Mouse (Mus musculus): Measurements from ENCODE around the gene Olfr1225. TPM values are rescaled to one million over a fixed set of nuclear protein-coding genes. Genes with fewer than 3 reads are reported as not detected.

The Olfr1225 gene
- total and polyA plus RNA-seq, 3 experiments, result 0.16 TPM; not detected in 2

- Histone ChIP-seq H3K4me1 (ENCODE audit: insufficient read depth, low read depth, low read length) (no peaks in the 10 kb centered on the region), H3K27me3 (ENCODE audit: insufficient read depth, low read length) (no peaks in the 10 kb centered on the region), H3K9me3 (replicated peaks) (no peaks in the 10 kb centered on the region), H3K4me3 (ENCODE audit: low read depth, low read length) (no peak within 1 kb of the TSS), H3K36me3 (replicated peaks) (no peaks in the 10 kb centered on the region)
- no peak for DNase-seq (ENCODE audit: low spot score)
- TF ChIP-seq GATA1 (IDR thresholded peaks at IDR 0.05; ENCODE audit: borderline replicate concordance, low read length) (no peak), GATA2 (IDR thresholded peaks at IDR 0.05; ENCODE audit: borderline replicate concordance, low read depth, low read length) (no peak), POLR2AphosphoS5 (IDR thresholded peaks at IDR 0.05; ENCODE audit: insufficient replicate concordance, low read depth, low read length) (no peak), CTCF (IDR thresholded peaks at IDR 0.05; ENCODE audit: low read depth, low read length) (no peak), TAL1 (conservative IDR thresholded peaks at IDR 0.05; ENCODE audit: low read depth, low read length) (no peak)
- no peak for ATAC-seq (ENCODE audit: extremely low read depth, insufficient number of reproducible peaks, low FRiP score, poor library complexity, severe bottlenecking)
Observed at GRCm38 (mm10) chr2:89132954-89133353, 41.5 kb downstream of the Olfr1225 start, which contains the start of gene Olfr1222. Gene Olfr1222 (minus strand): TSS chr2:89133054.

Other genes with a start within 250 kb of the Olfr1225 start
Only the 20 nearest of the 24 such genes appear.
- not detected in 2 replicates for gene Gm13762, start 194.4 kb downstream of the Olfr1225 start, total RNA-seq (2014; fragmentation: Nextera tagmentation)
- 0.17 TPM in 1 of 2 replicates, not detected in the other for gene Gm13762, start 194.4 kb downstream of the Olfr1225 start, total RNA-seq (2017)
- not detected in 2 replicates for gene Gm13762, start 194.4 kb downstream of the Olfr1225 start, polyA plus RNA-seq (2012)
- gene Olfr1214, start 182.0 kb downstream of the Olfr1225 start, total RNA-seq (2014; fragmentation: Nextera tagmentation), result not detected in 2 replicates
- gene Olfr1214, start 182.0 kb downstream of the Olfr1225 start, total RNA-seq (2017), result 0.16 TPM in 1 of 2 replicates, not detected in the other
- not detected in 2 replicates for gene Olfr1214, start 182.0 kb downstream of the Olfr1225 start, polyA plus RNA-seq (2012)
- gene Olfr1215, start 167.7 kb downstream of the Olfr1225 start, total RNA-seq (2014; fragmentation: Nextera tagmentation), result not detected in 2 replicates
- not detected in 2 replicates for gene Olfr1215, start 167.7 kb downstream of the Olfr1225 start, total RNA-seq (2017)
- not detected in 2 replicates for gene Olfr1215, start 167.7 kb downstream of the Olfr1225 start, polyA plus RNA-seq (2012)
- gene Olfr1216, start 156.3 kb downstream of the Olfr1225 start, total RNA-seq (2014; fragmentation: Nextera tagmentation), result not detected in 2 replicates
- gene Olfr1216, start 156.3 kb downstream of the Olfr1225 start, total RNA-seq (2017), result 0.06 TPM in 1 of 2 replicates, not detected in the other
- not detected in 2 replicates for gene Olfr1216, start 156.3 kb downstream of the Olfr1225 start, polyA plus RNA-seq (2012)
- not detected in 2 replicates for gene Olfr1217, start 142.6 kb downstream of the Olfr1225 start, total RNA-seq (2014; fragmentation: Nextera tagmentation)
- gene Olfr1217, start 142.6 kb downstream of the Olfr1225 start, total RNA-seq (2017), result 0.12 and 0.16 TPM in 2 replicates
- not detected in 2 replicates for gene Olfr1217, start 142.6 kb downstream of the Olfr1225 start, polyA plus RNA-seq (2012)
- gene Olfr1218, start 113.5 kb downstream of the Olfr1225 start, total RNA-seq (2014; fragmentation: Nextera tagmentation), result not detected in 2 replicates
- gene Olfr1218, start 113.5 kb downstream of the Olfr1225 start, total RNA-seq (2017), result 0.23 and 0.27 TPM in 2 replicates
- not detected in 2 replicates for gene Olfr1218, start 113.5 kb downstream of the Olfr1225 start, polyA plus RNA-seq (2012)
- gene Olfr1219, start 91.2 kb downstream of the Olfr1225 start, total RNA-seq (2014; fragmentation: Nextera tagmentation), result not detected in 2 replicates
- 0.22 TPM in 1 of 2 replicates, not detected in the other for gene Olfr1219, start 91.2 kb downstream of the Olfr1225 start, total RNA-seq (2017)
- not detected in 2 replicates for gene Olfr1219, start 91.2 kb downstream of the Olfr1225 start, polyA plus RNA-seq (2012)
- 0.15 TPM in 1 of 2 replicates, not detected in the other for gene Olfr1220, start 67.8 kb downstream of the Olfr1225 start, total RNA-seq (2014; fragmentation: Nextera tagmentation)
- gene Olfr1220, start 67.8 kb downstream of the Olfr1225 start, total RNA-seq (2017), result 0.05 and 0.12 TPM in 2 replicates
- not detected in 2 replicates for gene Olfr1220, start 67.8 kb downstream of the Olfr1225 start, polyA plus RNA-seq (2012)
- not detected in 2 replicates for gene Olfr1221, start 57.4 kb downstream of the Olfr1225 start, total RNA-seq (2014; fragmentation: Nextera tagmentation)
- gene Olfr1221, start 57.4 kb downstream of the Olfr1225 start, total RNA-seq (2017), result 0.06 and 0.11 TPM in 2 replicates
- not detected in 2 replicates for gene Olfr1221, start 57.4 kb downstream of the Olfr1225 start, polyA plus RNA-seq (2012)
- gene Olfr1222, start 41.6 kb downstream of the Olfr1225 start, total RNA-seq (2014; fragmentation: Nextera tagmentation), result not detected in 2 replicates
- gene Olfr1222, start 41.6 kb downstream of the Olfr1225 start, total RNA-seq (2017), result 0.16 and 0.29 TPM in 2 replicates
- gene Olfr1222, start 41.6 kb downstream of the Olfr1225 start, polyA plus RNA-seq (2012), result not detected in 2 replicates
- gene Olfr1223, start 23.1 kb downstream of the Olfr1225 start, total RNA-seq (2014; fragmentation: Nextera tagmentation), result not detected in 2 replicates
- 0.06 TPM in 1 of 2 replicates, not detected in the other for gene Olfr1223, start 23.1 kb downstream of the Olfr1225 start, total RNA-seq (2017)
- not detected in 2 replicates for gene Olfr1223, start 23.1 kb downstream of the Olfr1225 start, polyA plus RNA-seq (2012)
- not detected in 2 replicates for gene Olfr1224-ps1, start 10.6 kb downstream of the Olfr1225 start, total RNA-seq (2014; fragmentation: Nextera tagmentation)
- not detected in 2 replicates for gene Olfr1224-ps1, start 10.6 kb downstream of the Olfr1225 start, total RNA-seq (2017)
- gene Olfr1224-ps1, start 10.6 kb downstream of the Olfr1225 start, polyA plus RNA-seq (2012), result not detected in 2 replicates
- not detected in 2 replicates for gene Olfr1226, start 25.4 kb upstream of the Olfr1225 start, total RNA-seq (2014; fragmentation: Nextera tagmentation)
- 0.12 and 0.16 TPM in 2 replicates for gene Olfr1226, start 25.4 kb upstream of the Olfr1225 start, total RNA-seq (2017)
- not detected in 2 replicates for gene Olfr1226, start 25.4 kb upstream of the Olfr1225 start, polyA plus RNA-seq (2012)
- not detected in 2 replicates for gene Olfr1228, start 79.4 kb upstream of the Olfr1225 start, total RNA-seq (2014; fragmentation: Nextera tagmentation)
- 0.05 TPM in 1 of 2 replicates, not detected in the other for gene Olfr1228, start 79.4 kb upstream of the Olfr1225 start, total RNA-seq (2017)
- not detected in 2 replicates for gene Olfr1228, start 79.4 kb upstream of the Olfr1225 start, polyA plus RNA-seq (2012)
- not detected in 2 replicates for gene Olfr1229, start 113.3 kb upstream of the Olfr1225 start, total RNA-seq (2014; fragmentation: Nextera tagmentation)
- gene Olfr1229, start 113.3 kb upstream of the Olfr1225 start, total RNA-seq (2017), result 0.16 and 0.17 TPM in 2 replicates
- not detected in 2 replicates for gene Olfr1229, start 113.3 kb upstream of the Olfr1225 start, polyA plus RNA-seq (2012)
- gene Olfr1230, start 122.6 kb upstream of the Olfr1225 start, total RNA-seq (2014; fragmentation: Nextera tagmentation), result not detected in 2 replicates
- 0.41 TPM in 1 of 2 replicates, not detected in the other for gene Olfr1230, start 122.6 kb upstream of the Olfr1225 start, total RNA-seq (2017)
- gene Olfr1230, start 122.6 kb upstream of the Olfr1225 start, polyA plus RNA-seq (2012), result not detected in 2 replicates
- gene Olfr1231, start 132.4 kb upstream of the Olfr1225 start, total RNA-seq (2014; fragmentation: Nextera tagmentation), result not detected in 2 replicates
- gene Olfr1231, start 132.4 kb upstream of the Olfr1225 start, total RNA-seq (2017), result 0.12 and 0.22 TPM in 2 replicates
- gene Olfr1231, start 132.4 kb upstream of the Olfr1225 start, polyA plus RNA-seq (2012), result not detected in 2 replicates
- gene Olfr1232, start 155.0 kb upstream of the Olfr1225 start, total RNA-seq (2014; fragmentation: Nextera tagmentation), result not detected in 2 replicates
- not detected in 2 replicates for gene Olfr1232, start 155.0 kb upstream of the Olfr1225 start, total RNA-seq (2017)
- not detected in 2 replicates for gene Olfr1232, start 155.0 kb upstream of the Olfr1225 start, polyA plus RNA-seq (2012)
- not detected in 2 replicates for gene Olfr1233, start 167.7 kb upstream of the Olfr1225 start, total RNA-seq (2014; fragmentation: Nextera tagmentation)
- under 0.01 and 0.16 TPM in 2 replicates for gene Olfr1233, start 167.7 kb upstream of the Olfr1225 start, total RNA-seq (2017)
- gene Olfr1233, start 167.7 kb upstream of the Olfr1225 start, polyA plus RNA-seq (2012), result not detected in 2 replicates
- not detected in 2 replicates for gene Olfr1234, start 190.2 kb upstream of the Olfr1225 start, total RNA-seq (2014; fragmentation: Nextera tagmentation)
- gene Olfr1234, start 190.2 kb upstream of the Olfr1225 start, total RNA-seq (2017), result 0.06 and 0.22 TPM in 2 replicates
- gene Olfr1234, start 190.2 kb upstream of the Olfr1225 start, polyA plus RNA-seq (2012), result not detected in 2 replicates